Mouse (Mus musculus) midbrain, embryonic 12.5 days (tissue): ENCODE data around the gene Ints1. TPM values are rescaled to one million over a fixed set of nuclear protein-coding genes. Genes with fewer than 3 reads are reported as not detected.

Experiments
- ATAC-seq: fragments of 200-750 bp; cut with Nextera tagmentation; 2 replicates; pipeline ENCODE4 v1.8.0; 2017; ENCODE audit warnings: low read depth, moderate TSS enrichment, moderate library complexity; ENCODE audit not compliant: low FRiP score
- H3K27ac ChIP-seq: fragments of 300-500 bp; sonication (generic); replicated peaks from 2 replicates; pipeline ENCODE4 v1.5.1; 2016; ENCODE audit warnings: mild to moderate bottlenecking
- H3K27me3 ChIP-seq: fragments of 300-500 bp; sonication (generic); 2 replicates; pipeline ENCODE4 v1.6.1; 2016; ENCODE audit warnings: mild to moderate bottlenecking
- H3K36me3 ChIP-seq: fragments of 300-500 bp; sonication (generic); 2 replicates; pipeline ENCODE4 v1.6.1; 2016
- H3K4me1 ChIP-seq: fragments of 300-500 bp; sonication (generic); 2 replicates; pipeline ENCODE4 v1.6.1; 2016
- H3K4me2 ChIP-seq: fragments of 300-500 bp; sonication (generic); replicated peaks from 2 replicates; pipeline ENCODE4 v1.6.1; 2016; ENCODE audit warnings: mild to moderate bottlenecking, moderate library complexity
- H3K4me3 ChIP-seq: fragments of 300-500 bp; sonication (generic); 2 replicates; pipeline ENCODE4 v1.5.1; 2016; ENCODE audit warnings: mild to moderate bottlenecking
- H3K9ac ChIP-seq: fragments of 300-500 bp; sonication (generic); replicated peaks from 2 replicates; pipeline ENCODE4 v1.6.1; 2016; ENCODE audit warnings: mild to moderate bottlenecking, moderate library complexity
- H3K9me3 ChIP-seq: fragments of 300-500 bp; sonication (generic); 2 replicates; pipeline ENCODE4 v1.6.1; 2016; ENCODE audit warnings: mild to moderate bottlenecking
- WGBS: fragments of 180-500 bp; shearing (Covaris S2); methylation state at CpG from one replicate; pipeline ENCODE4 v1.1.7; 2016; 5-methylcytosine and 5-hydroxymethylcytosine counted together
- polyA plus RNA-seq: library from polyadenylated mRNA; unstranded; fragments of >200 nt; fragmentation: Nextera tagmentation; extraction: Ambion mirVana; gene quantifications from 2 replicates; pipeline ENCODE4 v1.2.1, GENCODE M21; 2016

Ints1 gene
- polyA plus RNA-seq, 1 experiment from 2014 or later, result 39.8 TPM

DNA sequence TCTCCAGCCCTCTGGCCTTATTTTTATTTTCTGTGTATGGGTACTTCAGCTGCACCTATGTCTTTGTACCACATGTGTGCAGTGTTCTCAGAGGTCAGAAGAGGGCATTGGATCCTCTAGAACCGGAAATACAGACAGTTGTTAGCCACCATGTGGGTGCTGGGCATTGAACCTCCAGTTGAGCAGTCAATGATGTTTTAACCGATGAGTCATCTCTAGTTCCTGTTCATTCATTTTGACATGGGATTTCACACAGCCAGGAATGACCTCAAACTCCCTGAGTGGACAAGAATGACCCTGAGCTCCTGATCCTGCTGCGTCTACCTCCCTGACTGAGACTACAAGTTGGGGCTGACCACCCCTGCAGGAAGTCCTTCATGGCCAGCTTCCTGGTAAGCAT is 49.3 kb downstream of the Ints1 start:
- no peak overlapping the region for H3K4me2 ChIP-seq
- H3K27ac ChIP-seq, result no peak overlapping the region
- H3K36me3 ChIP-seq, result no peaks in the 10 kb centered on the region
- H3K9ac ChIP-seq, result no peak overlapping the region
- H3K27me3 ChIP-seq, result no peaks in the 10 kb centered on the region
- ATAC-seq, result no peak
- H3K9me3 ChIP-seq, result no peaks in the 10 kb centered on the region
- H3K4me1 ChIP-seq, result peaks cover 15% of the 10 kb centered on the region
- H3K4me3 ChIP-seq, result no peak overlapping the region
- 90% methylated on average over 3 of the region's 3 CpGs for WGBS

DNA sequence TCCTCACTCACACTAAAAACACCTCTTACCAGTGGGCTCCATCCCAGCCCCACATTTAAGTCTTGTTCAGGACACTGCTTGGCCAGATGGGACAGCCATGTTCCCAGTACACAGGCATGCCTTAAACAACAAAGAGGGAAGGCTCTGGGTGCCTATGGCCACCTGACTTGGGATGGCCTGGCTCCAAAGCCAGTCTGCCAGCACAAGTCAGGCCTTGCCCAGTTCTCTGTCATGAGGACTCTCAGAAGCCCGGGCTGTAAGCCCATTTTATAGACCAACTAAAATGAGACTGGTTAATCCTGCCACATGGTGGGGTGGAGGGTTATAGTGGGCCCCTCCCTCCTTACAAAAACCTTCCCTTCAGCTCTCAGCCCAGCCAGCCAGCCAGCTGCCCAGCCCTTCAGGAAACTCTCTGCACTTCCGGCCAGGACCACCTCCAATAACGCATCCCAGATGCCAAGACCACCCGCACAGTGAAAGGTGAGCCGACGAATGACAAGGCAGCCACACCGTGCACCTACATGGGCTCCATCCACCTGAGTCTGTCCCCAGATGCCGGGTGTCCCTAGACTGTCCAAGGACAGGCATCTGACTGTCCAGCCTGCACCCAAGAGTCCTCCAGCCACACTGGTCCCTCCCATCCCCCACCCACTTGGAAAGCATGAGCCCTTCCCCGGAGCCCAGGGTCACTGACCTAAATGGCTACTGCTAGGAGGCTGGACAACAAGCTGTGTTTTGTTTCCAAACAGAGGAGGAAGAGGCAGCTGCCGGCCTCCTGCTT is 50.9 kb downstream of the Ints1 start:
- no peaks in the 10 kb centered on the region for H3K9me3 ChIP-seq
- H3K4me3 ChIP-seq, result no peak overlapping the region
- no peaks in the 10 kb centered on the region for H3K36me3 ChIP-seq
- 0 out of 2 replicates have a peak overlapping the region, but pooled peaks have one; percentile 6 for H3K9ac ChIP-seq
- ATAC-seq, result no peak
- WGBS, result 61% methylated on average over 10 of the region's 10 CpGs
- no peak overlapping the region for H3K27ac ChIP-seq
- no peak overlapping the region for H3K4me2 ChIP-seq
- no peaks in the 10 kb centered on the region for H3K27me3 ChIP-seq
- peaks cover 6% of the 10 kb centered on the region for H3K4me1 ChIP-seq

DNA sequence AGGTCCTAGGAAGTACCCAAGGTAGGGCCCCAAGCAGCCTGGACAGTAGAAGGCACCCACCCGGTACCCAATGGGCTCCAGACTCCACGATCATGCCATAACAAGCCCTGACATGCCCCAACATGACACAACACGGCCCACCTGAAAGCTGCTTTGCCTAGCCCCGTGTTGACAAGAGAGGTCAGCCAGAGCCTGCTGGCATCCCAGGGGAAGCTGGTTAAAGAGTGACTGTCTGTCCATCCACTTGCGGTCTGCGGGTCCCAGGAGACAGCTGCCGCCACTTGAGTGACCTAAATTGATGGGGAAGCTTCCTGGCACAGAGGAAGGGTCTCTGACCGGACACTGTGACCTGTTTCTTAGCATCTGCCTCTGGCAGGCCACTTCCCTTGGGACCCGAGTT is 52.4 kb downstream of the Ints1 start:
- H3K27ac ChIP-seq, result no peak overlapping the region
- H3K27me3 ChIP-seq, result no peaks in the 10 kb centered on the region
- no peak for ATAC-seq
- H3K4me3 ChIP-seq, result no peak overlapping the region
- no peak overlapping the region for H3K9ac ChIP-seq
- H3K36me3 ChIP-seq, result no peaks in the 10 kb centered on the region
- no peaks in the 10 kb centered on the region for H3K9me3 ChIP-seq
- WGBS, result 82% methylated on average over 9 of the region's 9 CpGs
- H3K4me2 ChIP-seq, result no peak overlapping the region
- H3K4me1 ChIP-seq, result peaks cover 13% of the 10 kb centered on the region

GRCm38 (mm10) chr5:139722709-139723108 is 52.8 kb downstream of the Ints1 start:
- Histone ChIP-seq H3K9ac (no peak overlapping the region), H3K9me3 (no peaks in the 10 kb centered on the region), H3K4me3 (no peak overlapping the region), H3K4me2 (no peak overlapping the region), H3K36me3 (no peaks in the 10 kb centered on the region), H3K27ac (no peak overlapping the region), H3K27me3 (no peaks in the 10 kb centered on the region), H3K4me1 (peaks cover 13% of the 10 kb centered on the region)
- ATAC-seq, result no peak
- WGBS, result 68% methylated on average over 6 of the region's 6 CpGs

DNA sequence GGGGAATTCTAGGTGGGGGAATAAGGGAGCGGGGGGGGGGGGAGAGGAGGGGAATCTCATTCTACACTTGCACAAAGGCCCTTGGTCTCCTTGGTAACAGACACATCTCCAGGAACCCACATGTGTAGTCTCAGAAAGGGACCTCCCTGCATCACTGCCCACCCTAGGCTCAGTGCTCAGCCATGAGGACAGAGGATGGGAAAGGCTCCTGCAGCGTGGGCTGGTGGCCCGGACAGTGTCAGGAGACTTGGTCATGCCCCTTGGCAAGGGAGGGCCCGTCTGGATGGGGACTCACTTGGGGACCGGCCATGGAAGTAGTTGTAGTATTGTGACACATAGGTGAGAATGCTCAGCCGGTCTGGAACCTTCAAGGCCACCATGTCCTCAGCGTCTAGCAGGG is 56.5 kb downstream of the Ints1 start:
- Histone ChIP-seq H3K9me3 (no peaks in the 10 kb centered on the region), H3K4me3 (no peak overlapping the region), H3K27me3 (no peaks in the 10 kb centered on the region), H3K36me3 (0 out of 2 replicates have a peak, but pooled peaks cover 4% of the 10 kb centered on the region), H3K4me2 (no peak overlapping the region), H3K9ac (no peak overlapping the region), H3K4me1 (peaks cover 7% of the 10 kb centered on the region), H3K27ac (no peak overlapping the region)
- 0 out of 2 replicates have a peak, but pooled peaks have one; percentile 6 for ATAC-seq
- 70% methylated on average over 7 of the region's 7 CpGs for WGBS

DNA sequence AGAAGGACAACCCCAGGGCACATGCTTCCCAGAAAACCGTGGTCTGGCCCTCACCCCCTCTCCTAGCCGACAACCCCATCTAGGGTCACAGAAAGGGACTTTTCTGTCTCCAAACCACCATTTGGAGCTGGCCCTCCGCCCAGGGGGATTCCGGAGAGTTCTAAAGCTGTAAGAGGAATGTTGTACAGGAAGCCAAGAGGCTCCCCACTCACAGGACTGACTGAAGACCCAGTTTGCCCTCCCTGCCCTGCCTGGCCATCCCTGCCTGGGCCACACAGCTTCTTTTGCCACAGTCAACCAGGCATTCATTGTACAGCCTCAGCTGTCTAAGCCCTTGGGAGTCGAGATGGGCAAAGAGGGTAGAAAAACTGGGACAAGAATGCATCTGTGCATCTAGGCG is 56.9 kb downstream of the Ints1 start:
- Histone ChIP-seq H3K4me2 (no peak overlapping the region), H3K36me3 (0 out of 2 replicates have a peak, but pooled peaks cover 4% of the 10 kb centered on the region), H3K9ac (no peak overlapping the region), H3K9me3 (no peaks in the 10 kb centered on the region), H3K27me3 (no peaks in the 10 kb centered on the region), H3K4me3 (no peak overlapping the region), H3K27ac (0 out of 2 replicates have a peak overlapping the region, but pooled peaks have one; percentile 46), H3K4me1 (peaks cover 7% of the 10 kb centered on the region)
- no peak for ATAC-seq
- 68% methylated on average over 6 of the region's 6 CpGs for WGBS

- H3K4me2 ChIP-seq, result no peak overlapping the region
- H3K4me1 ChIP-seq, result peaks cover 7% of the 10 kb centered on the region
- no peaks in the 10 kb centered on the region for H3K27me3 ChIP-seq
- no peak overlapping the region for H3K27ac ChIP-seq
- H3K4me3 ChIP-seq, result no peak overlapping the region
- ATAC-seq, result 0 out of 2 replicates have a peak, but pooled peaks have one; percentile 12
- no peak overlapping the region for H3K9ac ChIP-seq
- H3K36me3 ChIP-seq, result 0 out of 2 replicates have a peak, but pooled peaks cover 4% of the 10 kb centered on the region
- no peaks in the 10 kb centered on the region for H3K9me3 ChIP-seq
- 93% methylated on average over 2 of the region's 2 CpGs for WGBS
These were observed 57.8 kb downstream of the Ints1 start for GRCm38 (mm10) chr5:139717723-139718122.

DNA sequence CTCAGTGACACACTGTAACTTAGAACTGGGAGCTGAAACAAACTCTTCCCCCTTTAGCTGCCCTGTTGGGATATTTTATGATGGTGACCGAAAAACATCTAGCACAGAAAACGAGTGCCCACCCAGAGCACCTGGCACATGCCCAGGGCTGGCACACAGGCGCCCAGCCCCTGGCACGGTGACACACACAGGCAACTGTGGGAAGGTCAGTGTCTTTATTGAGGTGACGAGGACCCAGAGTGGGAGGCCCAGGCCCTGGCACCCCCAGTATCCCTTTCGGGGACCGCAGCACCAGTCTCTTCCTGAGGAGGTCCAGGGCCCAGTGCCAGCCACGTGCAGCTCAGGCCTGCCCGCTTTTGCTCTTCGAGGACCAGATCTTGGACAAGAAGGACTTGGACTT is 69.0 kb downstream of the Ints1 start:
- WGBS, result 90% methylated on average over 10 of the region's 10 CpGs
- H3K27ac ChIP-seq, result no peak overlapping the region
- no peak overlapping the region for H3K4me2 ChIP-seq
- H3K9ac ChIP-seq, result no peak overlapping the region
- ATAC-seq, result no peak
- H3K9me3 ChIP-seq, result no peaks in the 10 kb centered on the region
- no peaks in the 10 kb centered on the region for H3K27me3 ChIP-seq
- H3K36me3 ChIP-seq, result peaks cover 46% of the 10 kb centered on the region
- no peak overlapping the region for H3K4me3 ChIP-seq
- H3K4me1 ChIP-seq, result no peaks in the 10 kb centered on the region

- H3K4me2 ChIP-seq, result no peak overlapping the region
- WGBS, result 61% methylated on average over 2 of the region's 2 CpGs
- H3K4me1 ChIP-seq, result 0 out of 2 replicates have a peak, but pooled peaks cover 3% of the 10 kb centered on the region
- ATAC-seq, result no peak
- no peaks in the 10 kb centered on the region for H3K9me3 ChIP-seq
- no peak overlapping the region for H3K9ac ChIP-seq
- peaks cover 17% of the 10 kb centered on the region; the same call in 1 of the 2 replicates for H3K36me3 ChIP-seq
- H3K27ac ChIP-seq, result no peak overlapping the region
- no peaks in the 10 kb centered on the region for H3K27me3 ChIP-seq
- no peak overlapping the region for H3K4me3 ChIP-seq
These were observed 72.6 kb downstream of the Ints1 start for GRCm38 (mm10) chr5:139702905-139703304.

DNA sequence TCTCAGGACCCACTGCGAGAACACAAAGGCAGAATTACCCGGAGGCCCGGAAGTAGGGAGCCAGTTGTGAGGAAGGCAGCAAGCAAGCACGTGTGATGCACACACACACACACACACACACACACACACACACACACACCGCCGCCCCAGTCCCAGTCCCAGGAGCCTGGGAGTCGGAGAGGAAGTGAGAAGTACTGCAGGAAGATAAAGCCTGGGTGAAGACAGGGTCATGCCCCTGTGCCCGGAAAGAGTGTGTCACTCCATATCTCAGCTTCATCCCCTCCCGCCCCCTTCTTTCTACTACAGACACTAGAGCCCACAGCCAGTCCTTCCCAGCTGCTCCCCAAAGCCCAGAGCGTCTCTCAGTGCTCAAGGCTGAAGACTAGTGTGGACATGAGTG is 73.2 kb downstream of the Ints1 start:
- no peak for ATAC-seq
- Histone ChIP-seq H3K4me3 (no peak overlapping the region), H3K4me2 (no peak overlapping the region), H3K27me3 (no peaks in the 10 kb centered on the region), H3K9ac (no peak overlapping the region), H3K4me1 (0 out of 2 replicates have a peak, but pooled peaks cover 3% of the 10 kb centered on the region), H3K36me3 (peaks cover 17% of the 10 kb centered on the region; the same call in 1 of the 2 replicates), H3K9me3 (no peaks in the 10 kb centered on the region), H3K27ac (no peak overlapping the region)
- WGBS, result 78% methylated on average over 10 of the region's 10 CpGs
